Mouse (Mus musculus) midbrain, postnatal 0 days (tissue): ENCODE measurements around the gene Eif3a. TPM values are rescaled to one million over a fixed set of nuclear protein-coding genes. Genes with fewer than 3 reads are reported as not detected.
A peak's percentile ranks its signal among the peaks of the same experiment; 100 is the strongest.

Experiments used
- ATAC-seq: fragments of 200-750 bp; cut with Nextera tagmentation; 2 replicates; pipeline ENCODE4 v1.8.0; 2017; ENCODE audit warnings: moderate number of reproducible peaks, mild to moderate bottlenecking, moderate TSS enrichment, moderate library complexity; ENCODE audit not compliant: low FRiP score
- DNase-seq: peaks from one replicate; pipeline ENCODE4 v3.0.0-alpha.2; 2015; ENCODE audit warnings: low spot score
- H3K27ac ChIP-seq: fragments of 300-500 bp; sonication (generic); 2 replicates; pipeline ENCODE4 v1.5.1; 2014; ENCODE audit warnings: low read depth, mild to moderate bottlenecking, low read length, mixed read lengths
- H3K27me3 ChIP-seq: fragments of 300-500 bp; sonication (generic); 2 replicates; pipeline ENCODE4 v1.6.1; 2014; ENCODE audit warnings: low read length, control low read depth, mixed read lengths; ENCODE audit not compliant: insufficient read depth
- H3K36me3 ChIP-seq: fragments of 300-500 bp; sonication (generic); 2 replicates; pipeline ENCODE4 v1.6.1; 2014; ENCODE audit warnings: low read length, control low read depth, mixed read lengths; ENCODE audit not compliant: insufficient read depth
- H3K4me1 ChIP-seq: fragments of 300-500 bp; sonication (generic); 2 replicates; pipeline ENCODE4 v1.6.1; 2014; ENCODE audit warnings: mild to moderate bottlenecking, control low read depth, antibody characterized with exemption, low read length, mixed read lengths; ENCODE audit not compliant: insufficient read depth
- H3K4me2 ChIP-seq: fragments of 300-500 bp; sonication (generic); 2 replicates; pipeline ENCODE4 v1.6.1; 2014; ENCODE audit warnings: low read depth, mild to moderate bottlenecking, low read length, mixed read lengths; ENCODE audit not compliant: poor library complexity, severe bottlenecking
- H3K4me3 ChIP-seq: fragments of 300-500 bp; sonication (generic); 2 replicates; pipeline ENCODE4 v1.5.1; 2014; ENCODE audit warnings: low read depth, mild to moderate bottlenecking, low read length, moderate library complexity
- H3K9ac ChIP-seq: fragments of 300-500 bp; sonication (generic); replicated peaks from 2 replicates; pipeline ENCODE4 v1.6.1; 2014; ENCODE audit warnings: mild to moderate bottlenecking, low read length, moderate library complexity, mixed read lengths; ENCODE audit not compliant: poor library complexity, severe bottlenecking
- H3K9me3 ChIP-seq: fragments of 300-500 bp; sonication (generic); 2 replicates; pipeline ENCODE4 v1.6.1; 2016; ENCODE audit warnings: low read length, control low read depth
- CTCF ChIP-seq: IDR thresholded peaks from 2 replicates; pipeline ENCODE4 v1.5.1; 2016; ENCODE audit warnings: antibody characterized with exemption, mild to moderate bottlenecking
- WGBS: fragments of 180-500 bp; shearing (Covaris S2); extraction: QIAGEN DNeasy Blood & Tissue Kit; methylation state at CpG from one replicate; pipeline ENCODE4 v1.1.7; 2014; 5-methylcytosine and 5-hydroxymethylcytosine counted together
- polyA plus RNA-seq: library from polyadenylated mRNA; unstranded; fragments of >200 nt; fragmentation: Nextera tagmentation; extraction: Ambion mirVana; gene quantifications from 2 replicates; pipeline ENCODE4 v1.2.1, GENCODE M21; 2015
- total RNA-seq: library from RNA; depleted of rRNA; stranded (reverse); fragments of >200 nt; gene quantifications from 2 replicates; pipeline ENCODE4 v1.2.3, GENCODE M21; 2014

The Eif3a gene
- total and polyA plus RNA-seq, 2 experiments from 2014 or later: 86.5 to 87.0 TPM

DNA sequence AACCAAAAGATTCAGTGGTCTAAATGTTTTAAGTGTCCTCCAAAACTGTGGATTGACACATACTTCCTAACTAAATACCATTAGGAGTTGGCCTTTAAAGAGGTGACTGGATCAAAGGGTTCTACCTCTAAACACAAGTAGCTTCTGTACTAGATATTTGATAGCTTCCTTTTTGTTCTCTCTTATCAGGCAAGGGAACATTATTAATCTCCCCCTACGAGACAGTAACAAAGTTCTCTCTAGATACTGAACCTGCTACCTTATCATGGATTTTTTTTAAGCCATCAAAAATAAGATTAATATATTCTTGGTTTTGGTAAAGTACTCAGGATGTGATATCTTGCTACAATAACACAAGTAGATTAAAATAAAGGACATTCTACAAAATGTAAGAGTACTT is 5.7 kb downstream of the Eif3a start:
- H3K36me3 ChIP-seq: no peaks in the 10 kb centered on the region; the same call in 1 of the 2 replicates
- TF ChIP-seq CTCF: no peak
- no peaks in the 10 kb centered on the region for H3K9me3 ChIP-seq
- no peak overlapping the region for H3K9ac ChIP-seq
- WGBS: 65% methylated on average over 1 of the region's 1 CpGs
- peaks cover 3% of the 10 kb centered on the region; the same call in 1 of the 2 replicates for H3K4me1 ChIP-seq
- H3K27me3 ChIP-seq: no peaks in the 10 kb centered on the region
- H3K4me3 ChIP-seq: no peak overlapping the region
- DNase-seq: no peak
- ATAC-seq: no peak
- H3K27ac ChIP-seq: no peak overlapping the region
- no peak overlapping the region for H3K4me2 ChIP-seq

DNA sequence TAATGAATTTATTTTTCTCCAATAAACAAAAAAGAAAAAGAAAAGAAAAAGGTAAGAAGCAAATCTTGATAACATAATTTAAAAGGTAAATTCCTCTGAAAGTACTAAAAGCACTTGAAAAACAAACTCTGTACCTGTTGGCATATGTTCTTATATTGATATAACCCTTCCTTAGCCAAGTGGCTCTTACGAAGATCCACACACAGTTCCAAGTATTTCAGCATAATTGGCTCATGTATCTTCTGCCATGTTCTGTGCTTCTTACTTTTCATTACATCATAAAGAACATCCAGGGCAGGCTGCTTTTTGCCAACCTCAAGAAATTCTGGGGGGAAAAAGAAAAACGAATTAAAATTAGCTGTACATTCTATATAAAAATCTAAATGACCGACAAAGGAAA is 8.4 kb downstream of the Eif3a start:
- no peak for TF ChIP-seq CTCF
- ATAC-seq: no peak

GRCm38 (mm10) chr19:60773366-60773765 is 17.1 kb downstream of the Eif3a start:
- 95% methylated on average over 6 of the region's 6 CpGs for WGBS
- H3K4me3 ChIP-seq: no peak overlapping the region
- no peak for DNase-seq
- H3K9ac ChIP-seq: no peak overlapping the region
- no peaks in the 10 kb centered on the region for H3K4me1 ChIP-seq
- no peaks in the 10 kb centered on the region for H3K9me3 ChIP-seq
- no peaks in the 10 kb centered on the region for H3K27me3 ChIP-seq
- TF ChIP-seq CTCF: no peak
- no peak for ATAC-seq
- H3K4me2 ChIP-seq: no peak overlapping the region
- no peak overlapping the region for H3K27ac ChIP-seq
- H3K36me3 ChIP-seq: peaks cover 49% of the 10 kb centered on the region

More for the DNA sequence above, 8.4 kb downstream of the Eif3a start:
- H3K9ac ChIP-seq: no peak overlapping the region
- DNase-seq: no peak
- H3K4me1 ChIP-seq: no peaks in the 10 kb centered on the region
- H3K36me3 ChIP-seq: peaks cover 4% of the 10 kb centered on the region
- 88% methylated on average over 3 of the region's 3 CpGs for WGBS
- H3K27ac ChIP-seq: no peak overlapping the region
- H3K4me3 ChIP-seq: no peak overlapping the region
- H3K9me3 ChIP-seq: no peaks in the 10 kb centered on the region
- no peak overlapping the region for H3K4me2 ChIP-seq
- no peaks in the 10 kb centered on the region for H3K27me3 ChIP-seq

- no peak overlapping the region for H3K4me3 ChIP-seq
- 74% methylated on average over 4 of the region's 4 CpGs for WGBS
- no peak overlapping the region for H3K27ac ChIP-seq
- DNase-seq (no peak), ATAC-seq (no peak)
- H3K9ac ChIP-seq: no peak overlapping the region
- TF ChIP-seq CTCF: no peak
- H3K4me1 ChIP-seq: peaks cover 3% of the 10 kb centered on the region; the same call in 1 of the 2 replicates
- no peaks in the 10 kb centered on the region for H3K9me3 ChIP-seq
- no peak overlapping the region for H3K4me2 ChIP-seq
- peaks cover 11% of the 10 kb centered on the region for H3K36me3 ChIP-seq
- H3K27me3 ChIP-seq: no peaks in the 10 kb centered on the region
Observed at GRCm38 (mm10) chr19:60758896-60759835, 31.3 kb downstream of the Eif3a start.

- no peak for TF ChIP-seq CTCF
- 0 out of 2 replicates have a peak overlapping the region, but pooled peaks have one; percentile 82 for H3K27ac ChIP-seq
- peak overlapping the region; percentile 90 for H3K4me3 ChIP-seq
Observed at GRCm38 (mm10) chr19:60757099-60757785, 33.2 kb downstream of the Eif3a start.

More at GRCm38 (mm10) chr19:60757099-60757785, 33.2 kb downstream of the Eif3a start:
- peak overlapping the region; percentile 84 for H3K9ac ChIP-seq
- ATAC-seq (no peak), DNase-seq (peak; percentile 7)
- H3K27me3 ChIP-seq: no peaks in the 10 kb centered on the region
- peak overlapping the region; percentile 91 for H3K4me2 ChIP-seq
- no peaks in the 10 kb centered on the region for H3K36me3 ChIP-seq
- WGBS: 5% methylated on average over 25 of the region's 25 CpGs
- no peaks in the 10 kb centered on the region for H3K9me3 ChIP-seq
- peaks cover 3% of the 10 kb centered on the region; the same call in 1 of the 2 replicates for H3K4me1 ChIP-seq
